Mouse (Mus musculus): ENCODE measurements around the gene Suv39h1. TPM values are rescaled to one million over a fixed set of nuclear protein-coding genes. Genes with fewer than 3 reads are reported as not detected.
"Not testable (repeated sequence)": the region's sequence is repeated elsewhere in the genome, so short reads cannot be mapped to it uniquely, and the experiment has no call there.

Suv39h1 gene
- polyA plus RNA-seq, 1 experiment from 2014 or later = 42.8 TPM

- DNase-seq (ENCODE audit: low spot score) = peak; percentile 28
Measured at GRCm38 (mm10) chrX:8073881-8074429, 605 bp downstream of the Suv39h1 start.

GRCm38 (mm10) chrX:8069166-8069565 is 5.4 kb downstream of the Suv39h1 start:
- no peaks in the 10 kb centered on the region for H3K9me3 ChIP-seq (replicated peaks; ENCODE audit: control insufficient read depth, low read length)
- H3K4me3 ChIP-seq (ENCODE audit: low read depth, low read length) = no peak overlapping the region
- ATAC-seq = no peak
- no peaks in the 10 kb centered on the region for H3K4me1 ChIP-seq (ENCODE audit: control insufficient read depth, insufficient read depth, low read length)
- 100% methylated on average over 1 of the region's 1 CpGs for WGBS
- peaks cover 29% of the 10 kb centered on the region for H3K36me3 ChIP-seq (ENCODE audit: control insufficient read depth, insufficient read depth, low read length)
- no peaks in the 10 kb centered on the region for H3K27me3 ChIP-seq (replicated peaks; ENCODE audit: control insufficient read depth, insufficient read depth, low read length)
- no peak overlapping the region for H3K27ac ChIP-seq (ENCODE audit: low read depth, low read length)
- H3K4me2 ChIP-seq (ENCODE audit: low read length) = no peak overlapping the region
- H3K9ac ChIP-seq (ENCODE audit: low read length) = no peak overlapping the region
- no peak for DNase-seq (ENCODE audit: low spot score)

More at GRCm38 (mm10) chrX:8073881-8074429, 605 bp downstream of the Suv39h1 start:
- Histone ChIP-seq H3K9ac (ENCODE audit: low read length) (peak overlapping the region; percentile 66), H3K36me3 (ENCODE audit: control insufficient read depth, insufficient read depth, low read length) (peaks cover 18% of the 10 kb centered on the region), H3K4me3 (ENCODE audit: low read depth, low read length) (peak overlapping the region; percentile 51), H3K9me3 (replicated peaks; ENCODE audit: control insufficient read depth, low read length) (no peaks in the 10 kb centered on the region), H3K27ac (ENCODE audit: low read depth, low read length) (peak overlapping the region; percentile 82), H3K4me2 (ENCODE audit: low read length) (peak overlapping the region; percentile 52), H3K4me1 (ENCODE audit: control insufficient read depth, insufficient read depth, low read length) (no peaks in the 10 kb centered on the region), H3K27me3 (replicated peaks; ENCODE audit: control insufficient read depth, insufficient read depth, low read length) (no peaks in the 10 kb centered on the region)
- WGBS = 33% methylated on average over 62 of the region's 64 CpGs
- ATAC-seq = peak; percentile 4; the same call in 1 of the 2 replicates

GRCm38 (mm10) chrX:8051044-8051781 is 23.3 kb downstream of the Suv39h1 start:
- DNase-seq (ENCODE audit: low spot score); H3K9ac ChIP-seq (ENCODE audit: low read length); H3K27me3 ChIP-seq (replicated peaks; ENCODE audit: control insufficient read depth, insufficient read depth, low read length); H3K27ac ChIP-seq (ENCODE audit: low read depth, low read length); H3K4me3 ChIP-seq (ENCODE audit: low read depth, low read length); H3K4me1 ChIP-seq (ENCODE audit: control insufficient read depth, insufficient read depth, low read length); H3K36me3 ChIP-seq (ENCODE audit: control insufficient read depth, insufficient read depth, low read length); ATAC-seq; H3K9me3 ChIP-seq (replicated peaks; ENCODE audit: control insufficient read depth, low read length); H3K4me2 ChIP-seq (ENCODE audit: low read length): not testable (repeated sequence)
- WGBS = 88% methylated on average over 7 of the region's 8 CpGs

- H3K27me3 ChIP-seq (replicated peaks; ENCODE audit: control insufficient read depth, insufficient read depth, low read length) = no peaks in the 10 kb centered on the region
- no peak overlapping the region for H3K27ac ChIP-seq (ENCODE audit: low read depth, low read length)
- 89% methylated on average over 1 of the region's 1 CpGs for WGBS
- no peak overlapping the region for H3K4me2 ChIP-seq (ENCODE audit: low read length)
- H3K9ac ChIP-seq (ENCODE audit: low read length) = no peak overlapping the region
- ATAC-seq (no peak), DNase-seq (ENCODE audit: low spot score) (no peak)
- no peaks in the 10 kb centered on the region for H3K36me3 ChIP-seq (ENCODE audit: control insufficient read depth, insufficient read depth, low read length)
- H3K4me1 ChIP-seq (ENCODE audit: control insufficient read depth, insufficient read depth, low read length) = no peaks in the 10 kb centered on the region
- no peaks in the 10 kb centered on the region for H3K9me3 ChIP-seq (replicated peaks; ENCODE audit: control insufficient read depth, low read length)
- H3K4me3 ChIP-seq (ENCODE audit: low read depth, low read length) = no peak overlapping the region
Measured at GRCm38 (mm10) chrX:8033009-8033408, 41.6 kb downstream of the Suv39h1 start.

GRCm38 (mm10) chrX:8026811-8027210 is 47.7 kb downstream of the Suv39h1 start:
- H3K4me1 ChIP-seq (ENCODE audit: control insufficient read depth, insufficient read depth, low read length) = no peaks in the 10 kb centered on the region
- no peak overlapping the region for H3K9ac ChIP-seq (ENCODE audit: low read length)
- H3K4me3 ChIP-seq (ENCODE audit: low read depth, low read length) = no peak overlapping the region
- DNase-seq (ENCODE audit: low spot score) (no peak), ATAC-seq (no peak)
- no peak overlapping the region for H3K27ac ChIP-seq (ENCODE audit: low read depth, low read length)
- WGBS = 77% methylated on average over 4 of the region's 4 CpGs
- H3K9me3 ChIP-seq (replicated peaks; ENCODE audit: control insufficient read depth, low read length) = no peaks in the 10 kb centered on the region
- no peaks in the 10 kb centered on the region for H3K36me3 ChIP-seq (ENCODE audit: control insufficient read depth, insufficient read depth, low read length)
- no peak overlapping the region for H3K4me2 ChIP-seq (ENCODE audit: low read length)
- H3K27me3 ChIP-seq (replicated peaks; ENCODE audit: control insufficient read depth, insufficient read depth, low read length) = no peaks in the 10 kb centered on the region

DNA sequence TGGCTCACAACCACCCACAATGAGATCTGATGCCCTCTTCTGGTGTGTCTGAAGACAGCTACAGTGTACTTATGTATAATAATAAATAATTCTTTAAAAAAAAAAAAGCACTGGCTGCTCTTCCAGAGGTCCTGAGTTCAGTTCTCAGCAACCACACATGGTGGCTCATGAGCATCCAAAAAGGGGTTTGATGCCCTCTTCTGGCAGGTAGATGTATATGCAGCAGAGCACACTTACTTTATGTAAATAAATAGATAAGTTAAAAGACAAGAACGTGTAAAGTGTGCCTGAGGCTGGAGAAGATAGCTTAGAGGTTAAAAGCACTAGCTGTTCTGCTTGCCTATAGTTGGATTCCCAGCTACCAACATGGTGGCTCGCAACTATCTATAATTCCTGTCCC is 49.8 kb downstream of the Suv39h1 start:
- H3K27ac ChIP-seq (ENCODE audit: low read depth, low read length) = no peak overlapping the region
- no peak overlapping the region for H3K9ac ChIP-seq (ENCODE audit: low read length)
- no peak overlapping the region for H3K4me2 ChIP-seq (ENCODE audit: low read length)
- ATAC-seq = no peak
- no peaks in the 10 kb centered on the region for H3K36me3 ChIP-seq (ENCODE audit: control insufficient read depth, insufficient read depth, low read length)
- no peak overlapping the region for H3K4me3 ChIP-seq (ENCODE audit: low read depth, low read length)
- 79% methylated on average over 2 of the region's 2 CpGs for WGBS
- H3K4me1 ChIP-seq (ENCODE audit: control insufficient read depth, insufficient read depth, low read length) = no peaks in the 10 kb centered on the region
- H3K27me3 ChIP-seq (replicated peaks; ENCODE audit: control insufficient read depth, insufficient read depth, low read length) = no peaks in the 10 kb centered on the region
- H3K9me3 ChIP-seq (replicated peaks; ENCODE audit: control insufficient read depth, low read length) = no peaks in the 10 kb centered on the region
- no peak for DNase-seq (ENCODE audit: low spot score)

DNA sequence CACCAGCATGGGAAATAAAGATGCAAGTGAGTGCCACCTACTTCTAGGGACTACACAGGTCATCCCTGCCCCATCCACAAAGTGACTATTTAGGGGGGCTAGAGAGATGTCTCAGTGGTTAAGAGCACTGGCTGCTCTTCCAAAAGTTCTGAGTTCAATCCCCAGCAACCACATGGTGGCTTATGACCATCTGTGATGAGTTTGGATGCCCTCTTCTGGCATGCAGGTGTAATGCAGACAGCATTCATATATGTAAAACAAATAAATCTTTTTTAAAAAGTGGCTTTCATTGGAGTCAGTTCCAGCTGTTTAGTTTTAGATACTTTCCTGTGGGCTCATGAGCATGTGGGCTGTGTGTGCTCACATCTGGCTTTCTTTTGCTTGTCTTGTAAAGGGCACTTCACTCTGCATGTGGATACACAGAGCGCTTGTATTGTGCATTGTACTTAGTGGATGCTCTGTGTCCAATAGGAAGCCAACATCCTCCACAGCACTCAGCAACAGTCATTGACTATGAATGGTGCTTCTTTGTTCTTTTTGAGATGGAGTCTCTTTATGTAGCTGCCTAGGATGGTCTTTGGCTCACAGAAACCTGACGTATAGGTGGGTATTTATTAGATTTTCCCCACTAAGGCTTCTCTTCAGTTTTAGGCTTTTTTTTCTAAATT is 54.3 kb downstream of the Suv39h1 start:
- H3K27ac ChIP-seq (ENCODE audit: low read depth, low read length) = no peak overlapping the region
- 71% methylated on average over 2 of the region's 2 CpGs for WGBS
- ATAC-seq = no peak

DNA sequence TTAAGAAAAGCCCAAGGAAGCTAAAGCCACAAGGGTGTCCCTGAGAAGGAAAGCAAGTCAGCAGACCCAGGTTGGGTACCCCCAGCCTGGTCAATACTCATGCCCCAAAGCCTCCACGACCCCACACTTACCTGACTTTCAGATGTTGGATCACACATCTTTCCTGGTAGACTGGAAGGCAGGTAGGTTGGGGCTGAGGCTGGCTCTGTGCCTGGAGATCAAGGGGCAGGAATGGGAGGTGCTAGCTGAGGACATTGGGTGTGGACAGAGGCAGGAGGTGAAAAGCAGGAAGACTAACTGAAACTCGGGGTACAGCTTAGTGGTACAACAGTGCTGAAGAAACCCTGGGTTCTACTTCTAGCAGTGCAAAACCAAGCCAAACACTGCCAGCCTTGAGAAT is 56.3 kb downstream of the Suv39h1 start, which contains the start of gene Glod5:
Gene Glod5, minus strand, starts transcription at position 207 of the 400 bp plus-strand sequence.
- Histone ChIP-seq H3K27ac (ENCODE audit: low read depth, low read length) (no peak within 1 kb of the TSS), H3K4me1 (ENCODE audit: control insufficient read depth, insufficient read depth, low read length) (no peaks in the 10 kb centered on the region), H3K4me2 (ENCODE audit: low read length) (no peak within 1 kb of the TSS), H3K9me3 (replicated peaks; ENCODE audit: control insufficient read depth, low read length) (no peaks in the 10 kb centered on the region), H3K9ac (ENCODE audit: low read length) (no peak within 1 kb of the TSS), H3K4me3 (ENCODE audit: low read depth, low read length) (no peak within 1 kb of the TSS), H3K36me3 (ENCODE audit: control insufficient read depth, insufficient read depth, low read length) (no peaks in the 10 kb centered on the region), H3K27me3 (replicated peaks; ENCODE audit: control insufficient read depth, insufficient read depth, low read length) (no peaks in the 10 kb centered on the region)
- 63% methylated on average over 2 of the region's 2 CpGs for WGBS
- DNase-seq (ENCODE audit: low spot score) = no peak
- ATAC-seq = no peak

More for the DNA sequence above, 54.3 kb downstream of the Suv39h1 start:
- Histone ChIP-seq H3K4me3 (ENCODE audit: low read depth, low read length) (no peak overlapping the region), H3K4me1 (ENCODE audit: control insufficient read depth, insufficient read depth, low read length) (no peaks in the 10 kb centered on the region), H3K27me3 (replicated peaks; ENCODE audit: control insufficient read depth, insufficient read depth, low read length) (no peaks in the 10 kb centered on the region), H3K9ac (ENCODE audit: low read length) (no peak overlapping the region), H3K9me3 (replicated peaks; ENCODE audit: control insufficient read depth, low read length) (no peaks in the 10 kb centered on the region), H3K36me3 (ENCODE audit: control insufficient read depth, insufficient read depth, low read length) (no peaks in the 10 kb centered on the region), H3K4me2 (ENCODE audit: low read length) (no peak overlapping the region)
- no peak for DNase-seq (ENCODE audit: low spot score)

- Histone ChIP-seq H3K9ac (ENCODE audit: low read length) (no peak overlapping the region), H3K4me1 (ENCODE audit: control insufficient read depth, insufficient read depth, low read length) (no peaks in the 10 kb centered on the region), H3K36me3 (ENCODE audit: control insufficient read depth, insufficient read depth, low read length) (no peaks in the 10 kb centered on the region), H3K9me3 (replicated peaks; ENCODE audit: control insufficient read depth, low read length) (no peaks in the 10 kb centered on the region), H3K27ac (ENCODE audit: low read depth, low read length) (no peak overlapping the region), H3K27me3 (replicated peaks; ENCODE audit: control insufficient read depth, insufficient read depth, low read length) (no peaks in the 10 kb centered on the region), H3K4me3 (ENCODE audit: low read depth, low read length) (no peak overlapping the region), H3K4me2 (ENCODE audit: low read length) (no peak overlapping the region)
- 12% methylated on average over 5 of the region's 5 CpGs for WGBS
- ATAC-seq (no peak), DNase-seq (ENCODE audit: low spot score) (peak; percentile 68)
Measured at GRCm38 (mm10) chrX:8017142-8017541, 57.4 kb downstream of the Suv39h1 start.
